Mouse (Mus musculus): Measurements from ENCODE around the gene Cbll1.
"Not testable (repeated sequence)": the region's sequence is repeated elsewhere in the genome, so short reads cannot be mapped to it uniquely, and the experiment has no call there.

Cbll1 gene

DNA sequence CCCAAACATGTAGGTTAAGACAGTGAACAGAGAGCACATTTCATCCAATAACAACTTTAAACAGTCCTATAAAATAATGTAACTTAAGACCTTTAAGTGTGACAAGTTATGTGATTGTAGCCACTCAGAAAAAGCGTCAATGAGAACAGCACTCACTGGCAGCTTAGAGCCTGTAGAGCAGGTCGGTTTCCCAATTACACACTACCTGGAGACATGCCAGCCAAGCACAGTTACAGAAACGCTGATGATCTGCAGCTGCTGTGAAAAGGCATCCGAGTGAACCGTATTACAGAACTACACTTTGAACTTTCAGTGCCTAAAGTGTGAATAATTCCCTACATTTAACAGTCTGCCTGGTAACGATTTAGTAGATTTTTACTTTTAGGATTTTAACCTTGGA, 13.0 kb downstream of the Cbll1 start:
- DNase-seq, result peak; percentile 62

DNA sequence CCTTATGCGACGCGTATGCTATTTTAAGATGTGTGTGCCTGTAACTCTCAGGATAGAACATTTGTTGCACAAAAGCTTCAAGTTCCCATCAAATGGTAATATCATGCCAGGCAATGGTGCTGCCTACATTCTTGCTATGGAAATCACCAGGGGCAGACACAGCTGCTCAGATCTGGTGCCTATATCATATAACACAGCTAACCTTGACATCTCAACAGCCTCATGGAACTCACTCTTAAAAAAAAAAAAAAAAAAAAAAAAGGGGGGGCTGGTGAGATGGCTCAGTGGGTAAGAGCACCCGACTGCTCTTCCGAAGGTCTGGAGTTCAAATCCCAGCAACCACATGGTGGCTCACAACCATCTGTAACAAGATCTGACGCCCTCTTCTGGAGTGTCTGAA, 21.2 kb downstream of the Cbll1 start:
- not testable (repeated sequence) for DNase-seq

DNA sequence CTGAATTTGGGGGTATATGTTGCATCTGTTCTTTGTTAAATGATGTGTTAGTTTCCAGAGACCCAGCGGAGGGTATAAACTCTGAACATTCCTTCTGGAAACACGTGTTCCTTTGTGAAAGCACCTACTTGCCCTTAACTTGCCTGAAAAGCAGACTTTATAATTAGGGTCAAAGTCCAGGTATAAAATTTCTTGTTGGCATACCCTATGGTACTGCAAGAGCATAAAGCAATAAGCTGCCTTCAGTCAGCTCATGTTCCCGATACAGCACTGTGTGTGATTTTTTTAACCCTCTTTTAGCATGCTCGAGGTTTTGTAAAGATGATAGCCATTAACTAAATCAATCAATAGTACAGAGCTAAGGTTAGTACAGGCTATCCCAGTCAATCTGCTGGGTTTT, 36.8 kb downstream of the Cbll1 start:
- DNase-seq, result no peak

DNA sequence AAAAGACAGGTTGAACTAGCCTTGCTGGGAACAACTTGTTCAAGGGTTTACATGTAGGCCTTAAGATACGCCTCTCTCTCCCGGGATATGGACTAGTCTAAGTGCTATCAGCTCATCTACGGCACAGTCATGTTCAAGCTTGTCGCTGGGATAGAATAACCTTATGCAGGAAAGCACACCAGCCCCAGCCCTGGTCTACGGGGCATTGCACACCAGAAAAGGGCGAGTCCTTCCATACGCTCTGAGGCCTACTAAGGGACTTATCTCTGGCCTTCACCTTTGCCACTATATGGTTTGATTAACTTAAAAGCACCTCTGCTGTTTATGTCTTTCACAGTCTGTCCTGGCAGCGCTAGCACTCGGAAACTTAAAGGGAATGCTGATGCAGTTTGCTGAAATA, 38.0 kb downstream of the Cbll1 start:
- DNase-seq, result no peak

DNA sequence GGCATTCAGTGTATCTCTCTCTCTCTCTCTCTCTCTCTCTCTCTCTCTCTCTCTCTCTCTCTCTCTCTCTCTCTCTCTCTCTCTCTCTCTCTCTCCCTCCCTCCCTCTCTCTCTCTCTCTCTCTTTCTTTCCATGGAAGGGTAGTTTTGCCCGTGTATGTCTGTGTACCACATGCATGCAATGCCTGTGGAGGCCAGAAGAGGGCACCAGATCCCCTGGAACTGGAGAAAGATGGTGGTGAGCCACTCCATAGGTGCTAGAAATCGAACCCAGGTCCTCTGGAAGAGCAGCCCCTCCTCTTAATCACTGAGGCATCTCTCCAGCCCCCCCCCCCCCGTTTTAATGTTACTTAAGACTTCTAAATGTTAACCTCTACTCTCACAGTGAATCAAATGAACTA, 39.1 kb downstream of the Cbll1 start:
- DNase-seq, result peak; percentile 27

DNA sequence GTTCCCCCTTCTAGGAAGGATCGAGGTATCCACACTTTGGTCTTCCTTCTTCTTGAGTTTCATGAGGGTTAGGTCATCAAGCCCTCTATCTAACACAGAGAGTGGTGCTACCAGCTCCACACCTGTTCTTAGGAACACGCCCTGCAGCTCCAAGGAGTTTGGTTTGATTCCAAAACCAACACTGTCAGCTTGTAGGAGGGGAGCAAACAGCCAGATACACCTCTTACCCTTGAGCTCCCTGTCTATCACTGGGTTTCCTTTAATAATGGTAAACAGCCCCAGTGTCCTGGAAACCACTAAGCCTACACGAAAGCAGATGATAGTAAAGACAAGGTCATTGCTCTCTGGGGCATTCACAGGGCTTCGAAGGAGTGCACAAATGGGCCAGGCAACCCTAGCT, 40.9 kb downstream of the Cbll1 start:
- peak; percentile 47 for DNase-seq

DNA sequence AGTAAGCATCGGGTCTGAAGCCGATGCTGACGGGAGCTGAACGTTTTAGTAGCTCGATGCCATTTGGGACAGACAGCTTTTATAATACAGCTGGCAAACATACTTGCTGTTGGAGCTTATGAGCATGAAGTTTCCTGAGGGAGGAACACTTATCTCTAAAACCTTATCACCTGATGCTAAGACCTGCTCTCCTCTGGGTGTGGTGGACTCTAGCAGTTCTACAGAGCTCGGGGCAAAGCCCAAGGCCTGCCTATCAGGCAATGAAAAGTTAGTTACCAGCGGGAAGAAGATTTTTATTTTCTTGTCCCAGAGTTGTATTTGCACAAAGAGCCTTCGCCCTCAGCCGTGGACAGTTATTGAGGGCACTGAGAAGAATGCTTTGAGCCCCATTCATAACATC, 43.1 kb downstream of the Cbll1 start:
- DNase-seq, result no peak

DNA sequence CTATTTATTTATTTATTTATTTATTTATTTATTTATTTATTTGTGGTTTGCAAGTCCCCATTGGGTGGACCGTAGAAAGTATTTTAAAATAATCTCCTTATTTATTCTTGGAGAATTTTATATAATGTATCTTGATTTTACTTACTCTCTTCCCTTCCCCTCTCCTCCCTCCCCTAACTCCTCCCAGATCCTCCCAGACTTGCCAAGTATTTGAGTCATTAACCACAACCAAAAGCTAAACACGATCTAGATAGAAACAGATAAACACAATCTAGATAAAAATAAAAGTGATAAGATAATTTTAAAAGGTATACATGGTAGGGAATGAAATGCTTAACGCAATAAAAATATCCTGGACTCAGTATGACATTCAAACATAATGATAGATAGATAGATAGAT, 50.1 kb downstream of the Cbll1 start:
- no peak for DNase-seq

DNA sequence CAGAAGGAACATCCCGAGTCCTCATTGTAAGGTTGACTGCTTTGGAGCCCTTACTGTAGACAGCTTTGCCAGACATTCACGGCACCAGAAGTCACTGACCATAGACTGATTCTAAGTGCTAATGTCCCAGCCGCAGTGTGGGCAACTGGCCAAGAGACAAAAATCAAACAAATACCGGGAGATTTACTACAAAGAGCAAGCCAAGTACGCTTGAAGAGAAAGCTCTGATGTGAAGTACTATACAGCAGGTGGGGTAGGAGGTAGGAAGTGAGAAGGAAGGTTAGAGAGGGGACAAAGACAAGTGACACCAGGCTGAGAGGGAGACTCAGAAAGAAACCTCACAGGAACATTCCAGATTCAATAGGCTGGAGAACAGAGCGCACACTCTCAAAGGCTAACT, 54.6 kb downstream of the Cbll1 start:
- peak; percentile 48 for DNase-seq

DNA sequence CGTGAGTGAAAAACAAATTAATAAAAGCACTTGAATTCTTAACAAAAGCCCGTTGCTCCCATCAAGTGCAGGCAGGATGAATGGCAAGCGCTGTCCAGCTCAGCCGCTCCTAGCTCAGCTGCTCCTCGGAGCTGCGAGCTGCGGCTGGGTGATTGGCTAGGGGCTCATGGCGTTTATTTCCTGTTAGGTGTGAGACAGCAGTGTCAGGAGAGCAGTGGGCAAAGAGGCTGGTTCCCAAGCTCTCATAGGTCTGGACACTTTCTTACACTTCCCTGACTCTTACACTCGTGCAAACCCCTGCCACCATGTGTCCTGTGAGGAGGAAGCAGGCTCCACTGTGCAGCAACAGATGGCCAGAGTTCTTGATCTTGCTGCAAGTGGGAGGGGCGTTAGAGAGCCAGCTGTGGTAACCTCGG, 55.3 kb downstream of the Cbll1 start:
- peak; percentile 3 for DNase-seq

DNA sequence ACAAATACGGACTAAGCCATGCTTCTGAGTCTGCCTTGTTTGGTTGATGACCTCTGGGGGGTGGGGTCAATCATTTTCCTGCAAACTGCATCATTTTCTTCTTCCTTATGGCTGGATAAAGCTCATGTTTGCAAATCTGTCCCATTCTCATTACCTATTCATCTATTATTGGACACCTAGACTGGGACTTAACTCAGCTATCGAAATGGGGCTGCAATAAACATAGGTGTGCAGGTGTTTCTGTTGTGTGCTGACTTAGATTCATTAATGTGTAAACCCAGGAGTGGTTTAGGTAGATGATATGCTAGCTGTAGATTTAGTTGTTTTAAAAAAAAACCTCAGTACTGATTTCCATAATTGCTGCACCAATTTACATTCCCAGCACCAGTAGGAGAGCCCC, 59.8 kb downstream of the Cbll1 start:
- DNase-seq, result no peak

DNA sequence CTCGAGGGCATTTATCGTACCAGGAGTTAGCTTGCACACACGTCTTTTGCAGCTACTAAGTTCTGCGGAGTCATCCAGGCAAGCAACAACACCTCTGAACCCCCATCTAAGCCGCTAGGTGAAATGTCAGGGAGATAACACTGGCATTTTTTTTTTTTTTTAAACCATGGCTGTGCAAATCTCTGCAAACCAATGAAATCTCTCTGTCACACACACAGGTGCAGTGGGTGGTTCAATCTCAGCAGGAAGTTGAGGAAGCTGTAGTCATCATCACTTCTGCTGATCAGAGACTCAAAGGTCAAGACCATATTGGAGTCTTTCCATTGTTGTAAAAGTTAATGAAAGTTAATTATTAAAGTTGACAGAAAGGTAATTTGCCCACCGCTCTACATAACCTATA, 61.6 kb downstream of the Cbll1 start:
- no peak for DNase-seq

All from lung, postnatal 36 days (tissue).